Mouse (Mus musculus) stomach, postnatal 0 days (tissue): ENCODE data around the gene Ninj2. TPM values are rescaled to one million over a fixed set of nuclear protein-coding genes. Genes with fewer than 3 reads are reported as not detected.

ENCODE experiments used
- ATAC-seq: fragments of 200-750 bp; cut with Nextera tagmentation; 2 replicates; pipeline ENCODE4 v1.8.0; 2017; ENCODE audit not compliant: low FRiP score, low TSS enrichment
- DNase-seq: peaks from one replicate; pipeline ENCODE4 v3.0.0-alpha.2; 2016; ENCODE audit warnings: low spot score
- H3K27ac ChIP-seq: fragments of 300-500 bp; sonication (generic); replicated peaks from 2 replicates; pipeline ENCODE4 v1.5.1; 2014; ENCODE audit warnings: mild to moderate bottlenecking, control low read depth
- H3K27me3 ChIP-seq: fragments of 300-500 bp; sonication (generic); 2 replicates; pipeline ENCODE4 v1.6.1; 2014; ENCODE audit warnings: low read length; ENCODE audit not compliant: control insufficient read depth, insufficient read depth
- H3K36me3 ChIP-seq: fragments of 300-500 bp; sonication (generic); 2 replicates; pipeline ENCODE4 v1.6.1; 2014; ENCODE audit warnings: low read length, mixed read lengths; ENCODE audit not compliant: control insufficient read depth, insufficient read depth
- H3K4me1 ChIP-seq: fragments of 300-500 bp; sonication (generic); replicated peaks from 2 replicates; pipeline ENCODE4 v1.6.1; 2014; ENCODE audit warnings: antibody characterized with exemption; ENCODE audit not compliant: control insufficient read depth, insufficient read depth
- H3K4me2 ChIP-seq: fragments of 300-500 bp; sonication (generic); replicated peaks from 2 replicates; pipeline ENCODE4 v1.6.1; 2014; ENCODE audit warnings: low read depth, mild to moderate bottlenecking, control low read depth, moderate library complexity
- H3K4me3 ChIP-seq: fragments of 300-500 bp; sonication (generic); 2 replicates; pipeline ENCODE4 v1.5.1; 2014; ENCODE audit warnings: low read depth, low read length, control low read depth
- H3K9ac ChIP-seq: fragments of 300-500 bp; sonication (generic); 2 replicates; pipeline ENCODE4 v1.6.1; 2014; ENCODE audit warnings: mild to moderate bottlenecking, low read length, control low read depth, mixed read lengths
- H3K9me3 ChIP-seq: fragments of 300-500 bp; sonication (generic); 2 replicates; pipeline ENCODE4 v1.6.1; 2016; ENCODE audit warnings: low read length; ENCODE audit not compliant: control insufficient read depth
- CTCF ChIP-seq: IDR thresholded peaks from 2 replicates; pipeline ENCODE4 v1.5.1; 2016; ENCODE audit warnings: antibody characterized with exemption, low read depth, mild to moderate bottlenecking, moderate library complexity
- EP300 ChIP-seq: optimal IDR thresholded peaks from 2 replicates; pipeline ENCODE3; 2016; ENCODE audit warnings: antibody characterized with exemption
- WGBS: fragments of 180-500 bp; shearing (Covaris S2); extraction: QIAGEN DNeasy Blood & Tissue Kit; methylation state at CpG from one replicate; pipeline ENCODE4 v1.1.7; 2014; 5-methylcytosine and 5-hydroxymethylcytosine counted together
- polyA plus RNA-seq: library from polyadenylated mRNA; unstranded; fragments of >200 nt; fragmentation: Nextera tagmentation; extraction: Ambion mirVana; gene quantifications from 2 replicates; pipeline ENCODE4 v1.2.1, GENCODE M21; 2015

Gene Ninj2
- polyA plus RNA-seq, 1 experiment from 2014 or later, result not detected

- Histone ChIP-seq H3K4me1 (no peaks in the 10 kb centered on the region), H3K4me3 (no peak overlapping the region), H3K9me3 (no peaks in the 10 kb centered on the region), H3K27ac (no peak overlapping the region), H3K9ac (no peak overlapping the region), H3K36me3 (no peaks in the 10 kb centered on the region), H3K27me3 (no peaks in the 10 kb centered on the region), H3K4me2 (no peak overlapping the region)
- ATAC-seq (no peak), DNase-seq (no peak)
- no peak for TF ChIP-seq CTCF
- TF ChIP-seq EP300, result no peak
- 53% methylated on average over 15 of the region's 15 CpGs for WGBS
These were observed 2.4 kb upstream of the Ninj2 start for GRCm38 (mm10) chr6:120090712-120091248.

- no peak overlapping the region for H3K4me3 ChIP-seq
- 77% methylated on average over 4 of the region's 4 CpGs for WGBS
- no peak for TF ChIP-seq EP300
- no peak for TF ChIP-seq CTCF
- H3K27ac ChIP-seq, result no peak overlapping the region
- H3K4me2 ChIP-seq, result no peak overlapping the region
- no peaks in the 10 kb centered on the region for H3K4me1 ChIP-seq
- H3K27me3 ChIP-seq, result no peaks in the 10 kb centered on the region
- DNase-seq (no peak), ATAC-seq (no peak)
- H3K9me3 ChIP-seq, result no peaks in the 10 kb centered on the region
- H3K36me3 ChIP-seq, result no peaks in the 10 kb centered on the region
- H3K9ac ChIP-seq, result no peak overlapping the region
These were observed 1.2 kb upstream of the Ninj2 start for GRCm38 (mm10) chr6:120091956-120092355.

- Histone ChIP-seq H3K27me3 (no peaks in the 10 kb centered on the region), H3K4me1 (no peaks in the 10 kb centered on the region), H3K9ac (no peak overlapping the region), H3K27ac (no peak overlapping the region), H3K9me3 (no peaks in the 10 kb centered on the region), H3K4me3 (no peak overlapping the region), H3K36me3 (no peaks in the 10 kb centered on the region), H3K4me2 (no peak overlapping the region)
- ATAC-seq (no peak), DNase-seq (no peak)
- 81% methylated on average over 9 of the region's 9 CpGs for WGBS
- TF ChIP-seq EP300, result no peak
- TF ChIP-seq CTCF, result no peak
These were observed 1.1 kb downstream of the Ninj2 start for GRCm38 (mm10) chr6:120094091-120094776.

GRCm38 (mm10) chr6:120095096-120095495, 1.9 kb downstream of the Ninj2 start:
- WGBS, result 70% methylated on average over 5 of the region's 5 CpGs
- Histone ChIP-seq H3K9me3 (no peaks in the 10 kb centered on the region), H3K27ac (no peak overlapping the region), H3K4me1 (no peaks in the 10 kb centered on the region), H3K36me3 (no peaks in the 10 kb centered on the region), H3K4me3 (no peak overlapping the region), H3K4me2 (no peak overlapping the region), H3K9ac (no peak overlapping the region), H3K27me3 (no peaks in the 10 kb centered on the region)
- DNase-seq, result no peak
- ATAC-seq, result no peak
- TF ChIP-seq EP300 (no peak), CTCF (no peak)

- Histone ChIP-seq H3K4me2 (no peak overlapping the region), H3K4me3 (no peak overlapping the region), H3K27ac (no peak overlapping the region), H3K9ac (no peak overlapping the region), H3K36me3 (no peaks in the 10 kb centered on the region), H3K27me3 (no peaks in the 10 kb centered on the region), H3K4me1 (no peaks in the 10 kb centered on the region), H3K9me3 (no peaks in the 10 kb centered on the region)
- 91% methylated on average over 1 of the region's 1 CpGs for WGBS
- ATAC-seq, result no peak
- no peak for TF ChIP-seq CTCF
- no peak for DNase-seq
These were observed 2.4 kb downstream of the Ninj2 start for GRCm38 (mm10) chr6:120095501-120095900.

- ATAC-seq (no peak), DNase-seq (no peak)
- Histone ChIP-seq H3K27ac (no peak overlapping the region), H3K27me3 (no peaks in the 10 kb centered on the region), H3K4me3 (no peak overlapping the region), H3K9ac (no peak overlapping the region), H3K4me2 (no peak overlapping the region), H3K4me1 (no peaks in the 10 kb centered on the region), H3K9me3 (no peaks in the 10 kb centered on the region), H3K36me3 (no peaks in the 10 kb centered on the region)
- WGBS, result 64% methylated on average over 5 of the region's 5 CpGs
- TF ChIP-seq EP300 (no peak), CTCF (no peak)
These were observed 6.2 kb downstream of the Ninj2 start for GRCm38 (mm10) chr6:120099392-120099791.
